Comparison of ENCODE assay signal across 24 mouse cellular contexts in genomic region chr14:120611311-120611710, GRCm38 (mm10).
"Had no signal": no experiment of that assay in that cellular context is flagged by ENCODE, and none has a peak within 500 bp of the region (broad histone marks: within the 10 kb centered on the region; RNA-seq: fewer than 3 reads in every experiment).

No protein-coding gene starts in this region.

- H3K4me3 ChIP-seq: heart, adult 2 months; heart, embryonic 12.5 days; hindbrain, embryonic 13.5 days; hindbrain, embryonic 15.5 days; kidney, embryonic 15.5 days; left cerebral cortex, adult 2 months; limb, embryonic 13.5 days; limb, embryonic 15.5 days; liver, embryonic 12.5 days had no signal

- H3K9me3 ChIP-seq: heart, embryonic 12.5 days; hindbrain, embryonic 13.5 days; hindbrain, embryonic 15.5 days; kidney, embryonic 15.5 days; limb, embryonic 13.5 days; limb, embryonic 15.5 days; liver, embryonic 12.5 days had no signal

- H3K9ac ChIP-seq: heart, embryonic 12.5 days; hindbrain, embryonic 13.5 days; hindbrain, embryonic 15.5 days; kidney, embryonic 15.5 days; limb, embryonic 13.5 days; limb, embryonic 15.5 days; liver, embryonic 12.5 days; liver, embryonic 14.5 days had no signal

- DNase-seq: gastrocnemius, postnatal 14 days; gastrocnemius, postnatal 36 days; heart, adult 2 months; heart, postnatal 10 days; heart, postnatal 4 days; kidney, adult 11 months; kidney, adult 2 months; kidney, adult 9 months; kidney, postnatal 14 days; kidney, postnatal 36 days; layer of hippocampus, adult 9-11 months; left cerebral cortex, postnatal 4 days had no signal

- ATAC-seq: hindbrain, postnatal 0 days; intestine, embryonic 16.5 days; liver, embryonic 12.5 days had no signal

- H3K27ac ChIP-seq: heart, adult 2 months; hindbrain, embryonic 13.5 days; hindbrain, embryonic 15.5 days; hindbrain, postnatal 0 days; kidney, embryonic 15.5 days; kidney, postnatal 0 days; left cerebral cortex, adult 2 months; limb, embryonic 13.5 days; limb, embryonic 15.5 days; liver, embryonic 12.5 days; liver, embryonic 14.5 days had no signal

- H3K4me1 ChIP-seq: heart, embryonic 12.5 days; hindbrain, embryonic 13.5 days; hindbrain, embryonic 15.5 days; kidney, embryonic 15.5 days; limb, embryonic 13.5 days; limb, embryonic 15.5 days; liver, embryonic 12.5 days had no signal

- H3K27me3 ChIP-seq: heart, embryonic 12.5 days; hindbrain, embryonic 13.5 days; hindbrain, embryonic 15.5 days; kidney, embryonic 15.5 days; limb, embryonic 13.5 days; limb, embryonic 15.5 days; liver, embryonic 12.5 days had no signal

- H3K4me2 ChIP-seq: heart, embryonic 12.5 days; hindbrain, embryonic 13.5 days; hindbrain, embryonic 15.5 days; kidney, embryonic 15.5 days; limb, embryonic 13.5 days; limb, embryonic 15.5 days; liver, embryonic 12.5 days had no signal

- H3K36me3 ChIP-seq: heart, embryonic 12.5 days; hindbrain, embryonic 13.5 days; hindbrain, embryonic 15.5 days; kidney, embryonic 15.5 days; limb, embryonic 13.5 days; limb, embryonic 15.5 days; liver, embryonic 12.5 days had no signal
